Mouse (Mus musculus) hindbrain, embryonic 14.5 days (tissue): ENCODE measurements at regions not wholly inside any gene's neighbourhood (a gene's known extent, or its start where the extent isn't known, plus 50 kb on each side); places are given as distances from the start of the nearest gene placed in this dataset.

ENCODE experiments used
- ATAC-seq: fragments of 200-750 bp; cut with Nextera tagmentation; 2 replicates; pipeline ENCODE4 v1.8.0; 2017; ENCODE audit warnings: moderate number of reproducible peaks, mild to moderate bottlenecking, moderate TSS enrichment, moderate library complexity; ENCODE audit not compliant: low FRiP score
- DNase-seq: peaks from one replicate; pipeline ENCODE4 v3.0.0-alpha.2; 2015; ENCODE audit warnings: low spot score
- H3K27ac ChIP-seq: fragments of 300-500 bp; sonication (generic); 2 replicates; pipeline ENCODE4 v1.5.1; 2014; ENCODE audit warnings: mild to moderate bottlenecking, moderate library complexity
- H3K27me3 ChIP-seq: fragments of 300-500 bp; sonication (generic); 2 replicates; pipeline ENCODE4 v1.6.1; 2014; ENCODE audit warnings: mild to moderate bottlenecking, low read length, mixed read lengths; ENCODE audit not compliant: control insufficient read depth, insufficient read depth
- H3K36me3 ChIP-seq: fragments of 300-500 bp; sonication (generic); replicated peaks from 2 replicates; pipeline ENCODE4 v1.6.1; 2014; ENCODE audit not compliant: control insufficient read depth, insufficient read depth
- H3K4me1 ChIP-seq: fragments of 300-500 bp; sonication (generic); replicated peaks from 2 replicates; pipeline ENCODE4 v1.6.1; 2014; ENCODE audit warnings: antibody characterized with exemption, low read length, mixed read lengths; ENCODE audit not compliant: control insufficient read depth, insufficient read depth
- H3K4me2 ChIP-seq: fragments of 300-500 bp; sonication (generic); replicated peaks from 2 replicates; pipeline ENCODE4 v1.6.1; 2014; ENCODE audit warnings: mild to moderate bottlenecking, moderate library complexity
- H3K4me3 ChIP-seq: fragments of 300-500 bp; sonication (generic); replicated peaks from 2 replicates; pipeline ENCODE4 v1.5.1; 2014; ENCODE audit warnings: mild to moderate bottlenecking, low read length
- H3K9ac ChIP-seq: fragments of 300-500 bp; sonication (generic); 2 replicates; pipeline ENCODE4 v1.6.1; 2014
- H3K9me3 ChIP-seq: fragments of 300-500 bp; sonication (generic); 2 replicates; pipeline ENCODE4 v1.6.1; 2016; ENCODE audit warnings: low read length; ENCODE audit not compliant: control insufficient read depth
- WGBS: fragments of 180-500 bp; shearing (Covaris S2); extraction: QIAGEN DNeasy Blood & Tissue Kit; methylation state at CpG from one replicate; pipeline ENCODE4 v1.1.7; 2014; 5-methylcytosine and 5-hydroxymethylcytosine counted together

GRCm38 (mm10) chr5:51917812-51918448 lies 272.4 kb downstream of the Dhx15 start:
- no peak for DNase-seq
- no peak; the same call in 1 of the 2 replicates for ATAC-seq
- H3K9ac ChIP-seq, result no peak overlapping the region
- no peak overlapping the region for H3K4me2 ChIP-seq
- H3K9me3 ChIP-seq, result no peaks in the 10 kb centered on the region
- H3K27me3 ChIP-seq, result no peaks in the 10 kb centered on the region
- H3K27ac ChIP-seq, result no peak overlapping the region
- H3K36me3 ChIP-seq, result no peaks in the 10 kb centered on the region
- no peaks in the 10 kb centered on the region for H3K4me1 ChIP-seq
- WGBS, result 29% methylated on average over 4 of the region's 4 CpGs
- H3K4me3 ChIP-seq, result no peak overlapping the region

GRCm38 (mm10) chr5:51914731-51915130 lies 275.6 kb downstream of the Dhx15 start:
- DNase-seq, result no peak
- no peaks in the 10 kb centered on the region for H3K9me3 ChIP-seq
- H3K4me2 ChIP-seq, result no peak overlapping the region
- no peak for ATAC-seq
- no peaks in the 10 kb centered on the region for H3K27me3 ChIP-seq
- H3K36me3 ChIP-seq, result no peaks in the 10 kb centered on the region
- no peak overlapping the region for H3K4me3 ChIP-seq
- 69% methylated on average over 6 of the region's 6 CpGs for WGBS
- no peaks in the 10 kb centered on the region for H3K4me1 ChIP-seq
- no peak overlapping the region for H3K27ac ChIP-seq
- no peak overlapping the region for H3K9ac ChIP-seq

- H3K9ac ChIP-seq, result no peak overlapping the region
- no peaks in the 10 kb centered on the region for H3K4me1 ChIP-seq
- no peak overlapping the region for H3K27ac ChIP-seq
- H3K4me3 ChIP-seq, result no peak overlapping the region
- WGBS, result 72% methylated on average over 8 of the region's 8 CpGs
- H3K9me3 ChIP-seq, result no peaks in the 10 kb centered on the region
- ATAC-seq, result no peak
- no peak for DNase-seq
- H3K4me2 ChIP-seq, result no peak overlapping the region
- no peaks in the 10 kb centered on the region for H3K36me3 ChIP-seq
- H3K27me3 ChIP-seq, result no peaks in the 10 kb centered on the region
Measured at GRCm38 (mm10) chr5:51908861-51909260, 281.5 kb downstream of the Dhx15 start.

- DNase-seq, result no peak
- 80% methylated on average over 9 of the region's 9 CpGs for WGBS
- no peaks in the 10 kb centered on the region for H3K9me3 ChIP-seq
- no peak overlapping the region for H3K4me3 ChIP-seq
- no peaks in the 10 kb centered on the region for H3K27me3 ChIP-seq
- no peak for ATAC-seq
- H3K4me2 ChIP-seq, result no peak overlapping the region
- H3K27ac ChIP-seq, result no peak overlapping the region
- H3K9ac ChIP-seq, result no peak overlapping the region
- H3K36me3 ChIP-seq, result no peaks in the 10 kb centered on the region
- no peaks in the 10 kb centered on the region for H3K4me1 ChIP-seq
Measured at GRCm38 (mm10) chr5:51906315-51907109, 283.8 kb downstream of the Dhx15 start.

GRCm38 (mm10) chr5:51894159-51894558 lies 296.2 kb downstream of the Dhx15 start:
- H3K9ac ChIP-seq, result no peak overlapping the region
- no peak for ATAC-seq

GRCm38 (mm10) chr5:51891341-51891740 lies 299.0 kb downstream of the Dhx15 start:
- 75% methylated on average over 4 of the region's 4 CpGs for WGBS
- Histone ChIP-seq H3K9me3 (no peaks in the 10 kb centered on the region), H3K9ac (no peak overlapping the region), H3K4me1 (no peaks in the 10 kb centered on the region), H3K27ac (no peak overlapping the region), H3K4me2 (no peak overlapping the region), H3K4me3 (no peak overlapping the region), H3K27me3 (no peaks in the 10 kb centered on the region), H3K36me3 (no peaks in the 10 kb centered on the region)
- DNase-seq (no peak), ATAC-seq (no peak)

More at GRCm38 (mm10) chr5:51894159-51894558, 296.2 kb downstream of the Dhx15 start:
- no peak overlapping the region for H3K27ac ChIP-seq
- no peaks in the 10 kb centered on the region for H3K9me3 ChIP-seq
- no peak for DNase-seq
- 67% methylated on average over 8 of the region's 8 CpGs for WGBS
- no peaks in the 10 kb centered on the region for H3K36me3 ChIP-seq
- H3K4me2 ChIP-seq, result no peak overlapping the region
- H3K4me3 ChIP-seq, result no peak overlapping the region
- H3K4me1 ChIP-seq, result no peaks in the 10 kb centered on the region
- no peaks in the 10 kb centered on the region for H3K27me3 ChIP-seq

GRCm38 (mm10) chr5:51888404-51888803 lies 301.9 kb downstream of the Dhx15 start:
- no peaks in the 10 kb centered on the region for H3K36me3 ChIP-seq
- no peak for ATAC-seq
- no peak overlapping the region for H3K27ac ChIP-seq
- no peak overlapping the region for H3K9ac ChIP-seq
- DNase-seq, result no peak
- no peak overlapping the region for H3K4me2 ChIP-seq
- H3K4me1 ChIP-seq, result no peaks in the 10 kb centered on the region
- no peaks in the 10 kb centered on the region for H3K9me3 ChIP-seq
- 59% methylated on average over 7 of the region's 7 CpGs for WGBS
- no peaks in the 10 kb centered on the region for H3K27me3 ChIP-seq
- H3K4me3 ChIP-seq, result no peak overlapping the region

GRCm38 (mm10) chr5:51882594-51882993 lies 307.7 kb downstream of the Dhx15 start:
- Histone ChIP-seq H3K4me1 (no peaks in the 10 kb centered on the region), H3K4me3 (no peak overlapping the region), H3K4me2 (no peak overlapping the region), H3K9ac (no peak overlapping the region), H3K9me3 (no peaks in the 10 kb centered on the region), H3K27ac (no peak overlapping the region), H3K36me3 (no peaks in the 10 kb centered on the region), H3K27me3 (no peaks in the 10 kb centered on the region)
- ATAC-seq, result no peak
- no peak for DNase-seq
- WGBS, result 71% methylated on average over 4 of the region's 4 CpGs

- H3K9ac ChIP-seq, result no peak overlapping the region
- no peak overlapping the region for H3K27ac ChIP-seq
- DNase-seq (no peak), ATAC-seq (no peak)
- no peaks in the 10 kb centered on the region for H3K4me1 ChIP-seq
- H3K36me3 ChIP-seq, result no peaks in the 10 kb centered on the region
- no peak overlapping the region for H3K4me2 ChIP-seq
- H3K27me3 ChIP-seq, result no peaks in the 10 kb centered on the region
- no peak overlapping the region for H3K4me3 ChIP-seq
- H3K9me3 ChIP-seq, result no peaks in the 10 kb centered on the region
- 86% methylated on average over 3 of the region's 3 CpGs for WGBS
Measured at GRCm38 (mm10) chr5:51882173-51882572, 308.1 kb downstream of the Dhx15 start.
